Mouse (Mus musculus) heart, postnatal 0 days (tissue): Measurements from ENCODE around the gene Smok2b. TPM values are rescaled to one million over a fixed set of nuclear protein-coding genes. Genes with fewer than 3 reads are reported as not detected.
"Not testable (repeated sequence)": the region's sequence is repeated elsewhere in the genome, so short reads cannot be mapped to it uniquely, and the experiment has no call there.

ENCODE experiments used
- ATAC-seq: fragments of 200-750 bp; cut with Nextera tagmentation; 2 replicates; pipeline ENCODE4 v1.8.0; 2017; ENCODE audit warnings: low read depth, moderate number of reproducible peaks, moderate library complexity; ENCODE audit not compliant: insufficient read depth
- DNase-seq: peaks from one replicate; pipeline ENCODE4 v3.0.0-alpha.2; 2016; ENCODE audit warnings: low spot score
- H3K27ac ChIP-seq: fragments of 300-500 bp; sonication (generic); 2 replicates; pipeline ENCODE4 v1.5.1; 2014; ENCODE audit warnings: low read depth, mild to moderate bottlenecking
- H3K27me3 ChIP-seq: fragments of 300-500 bp; sonication (generic); 2 replicates; pipeline ENCODE4 v1.6.1; 2014; ENCODE audit warnings: low read length, mixed read lengths; ENCODE audit not compliant: control insufficient read depth, insufficient read depth
- H3K36me3 ChIP-seq: fragments of 300-500 bp; sonication (generic); replicated peaks from 2 replicates; pipeline ENCODE4 v1.6.1; 2014; ENCODE audit warnings: low read length, mixed read lengths; ENCODE audit not compliant: control insufficient read depth, insufficient read depth
- H3K4me1 ChIP-seq: fragments of 300-500 bp; sonication (generic); 2 replicates; pipeline ENCODE4 v1.6.1; 2014; ENCODE audit warnings: antibody characterized with exemption; ENCODE audit not compliant: control insufficient read depth, insufficient read depth
- H3K4me2 ChIP-seq: fragments of 300-500 bp; sonication (generic); 2 replicates; pipeline ENCODE4 v1.6.1; 2014; ENCODE audit warnings: low read depth, mild to moderate bottlenecking, low read length, moderate library complexity
- H3K4me3 ChIP-seq: fragments of 300-500 bp; sonication (generic); 2 replicates; pipeline ENCODE4 v1.5.1; 2014; ENCODE audit warnings: low read depth, low read length
- H3K9ac ChIP-seq: fragments of 300-500 bp; sonication (generic); replicated peaks from 2 replicates; pipeline ENCODE4 v1.6.1; 2014; ENCODE audit warnings: low read depth, low read length, mixed read lengths
- H3K9me3 ChIP-seq: fragments of 300-500 bp; sonication (generic); replicated peaks from 2 replicates; pipeline ENCODE4 v1.6.1; 2016; ENCODE audit warnings: low read length; ENCODE audit not compliant: control insufficient read depth
- WGBS: fragments of 180-500 bp; shearing (Covaris S2); extraction: QIAGEN DNeasy Blood & Tissue Kit; methylation state at CpG from one replicate; pipeline ENCODE4 v1.1.7; 2014; 5-methylcytosine and 5-hydroxymethylcytosine counted together
- polyA plus RNA-seq: library from polyadenylated mRNA; unstranded; fragments of >200 nt; fragmentation: Nextera tagmentation; extraction: Ambion mirVana; gene quantifications from 2 replicates; pipeline ENCODE4 v1.2.1, GENCODE M21; 2015
- total RNA-seq: library from RNA; depleted of rRNA; stranded (reverse); fragments of >200 nt; gene quantifications from 2 replicates; pipeline ENCODE4 v1.2.3, GENCODE M21; 2014; ENCODE audit warnings: low replicate concordance; rRNA removed

The Smok2b gene
- total and polyA plus RNA-seq, 2 experiments from 2014 or later, result not detected

GRCm38 (mm10) chr17:13240807-13241727 lies 11.0 kb downstream of the Smok2b start:
- not testable (repeated sequence) for H3K27ac ChIP-seq, H3K4me3 ChIP-seq, H3K9ac ChIP-seq, DNase-seq, H3K27me3 ChIP-seq, H3K4me1 ChIP-seq, H3K4me2 ChIP-seq, ATAC-seq, H3K36me3 ChIP-seq
- peaks cover 19% of the 10 kb centered on the region; the same call in 1 of the 2 replicates for H3K9me3 ChIP-seq
- WGBS, result 79% methylated on average over 7 of the region's 13 CpGs

GRCm38 (mm10) chr17:13254786-13255185 lies 24.7 kb downstream of the Smok2b start:
- not testable (repeated sequence) for H3K4me2 ChIP-seq, ATAC-seq

More at GRCm38 (mm10) chr17:13254786-13255185, 24.7 kb downstream of the Smok2b start:
- not testable (repeated sequence) for DNase-seq, H3K4me3 ChIP-seq, H3K27ac ChIP-seq, H3K36me3 ChIP-seq, H3K9me3 ChIP-seq, H3K9ac ChIP-seq, H3K4me1 ChIP-seq, H3K27me3 ChIP-seq
- 50% methylated on average over 1 of the region's 5 CpGs for WGBS

Other genes starting within 250 kb of the Smok2b start
- 39.6 and 41.4 TPM in 2 replicates for gene Wtap, start 236.1 kb upstream of the Smok2b start, total RNA-seq
- 71.1 and 72.2 TPM in 2 replicates for gene Wtap, start 236.1 kb upstream of the Smok2b start, polyA plus RNA-seq
- gene Sod2, start 223.4 kb upstream of the Smok2b start, total RNA-seq, result 925 and 977 TPM in 2 replicates
- 951 and 954 TPM in 2 replicates for gene Sod2, start 223.4 kb upstream of the Smok2b start, polyA plus RNA-seq
- not detected in 2 replicates for gene Gpr31b, start 178.0 kb upstream of the Smok2b start, total RNA-seq
- gene Gpr31b, start 178.0 kb upstream of the Smok2b start, polyA plus RNA-seq, result not detected in 2 replicates
- 0.04 TPM in 1 of 2 replicates, not detected in the other for gene Tcp10b, start 169.2 kb upstream of the Smok2b start, total RNA-seq
- 0.25 TPM in 1 of 2 replicates, not detected in the other for gene Tcp10b, start 169.2 kb upstream of the Smok2b start, polyA plus RNA-seq
- gene Unc93a, start 98.4 kb upstream of the Smok2b start, total RNA-seq, result not detected in 2 replicates
- gene Unc93a, start 98.4 kb upstream of the Smok2b start, polyA plus RNA-seq, result not detected in 2 replicates
- gene Smok2a, start 9.1 kb upstream of the Smok2b start, total RNA-seq, result not detected in 2 replicates
- not detected in 2 replicates for gene Smok2a, start 9.1 kb upstream of the Smok2b start, polyA plus RNA-seq
- gene Tcp10c, start 124.3 kb downstream of the Smok2b start, total RNA-seq, result not detected in 2 replicates
- gene Tcp10c, start 124.3 kb downstream of the Smok2b start, polyA plus RNA-seq, result not detected in 2 replicates